Mouse (Mus musculus) neutrophil, adult 65 days (primary cell): ENCODE measurements around the gene Gm8773. TPM values are rescaled to one million over a fixed set of nuclear protein-coding genes. Genes with fewer than 3 reads are reported as not detected.

ENCODE experiments used
- total RNA-seq: library from RNA; stranded (reverse); gene quantifications from 2 replicates; pipeline ENCODE4 v1.2.4, GENCODE M21; 2023

Gm8773 gene
- not detected in 2 replicates for total RNA-seq

GRCm38 (mm10) chr5:5573749-5574317, at the start of gene Gm8773:
Gene Gm8773 (plus strand): TSS chr5:5573799.

DNA sequence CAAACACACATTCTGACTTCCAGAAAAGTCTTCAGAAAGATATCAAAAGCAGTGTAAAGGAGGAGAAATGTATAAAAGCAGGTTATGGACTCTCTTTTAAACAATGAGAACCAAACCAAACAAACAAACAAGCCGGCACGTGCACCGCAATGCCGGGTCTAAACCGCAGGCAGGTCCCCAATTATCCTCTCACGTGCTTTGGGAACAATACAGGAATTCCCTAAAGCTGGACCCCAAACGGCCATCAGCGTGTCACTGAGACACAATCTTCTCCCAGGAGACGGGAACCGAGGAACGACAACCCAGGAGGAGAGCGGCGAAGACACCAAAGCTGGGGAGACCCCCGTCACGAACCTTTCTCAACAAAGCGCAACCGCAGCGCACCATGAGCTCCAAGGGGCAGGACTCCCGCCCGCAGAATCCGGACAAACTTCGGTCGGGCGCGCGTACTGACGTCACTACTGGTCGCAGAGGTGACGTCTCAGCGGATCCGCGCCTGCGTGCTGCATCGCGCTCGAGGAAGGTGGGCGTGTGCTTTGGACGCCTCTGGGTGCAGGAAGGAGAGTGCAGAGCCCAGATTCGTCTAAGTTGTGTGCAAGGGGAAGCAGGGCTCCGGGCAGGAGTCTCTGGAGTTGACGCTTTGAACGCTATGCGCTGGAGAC, 14.4 kb upstream of the Gm8773 start, which contains the start of gene Gtpbp10:
TSS of gene Gtpbp10 (minus strand) at position 460 of the 662 bp plus-strand sequence.

Other genes with a start within 250 kb of the Gm8773 start
- 3.2 and 4.5 TPM in 2 replicates for gene Cdk14, start 153.5 kb upstream of the Gm8773 start, total RNA-seq
- gene 1700015F17Rik, start 94.7 kb upstream of the Gm8773 start, total RNA-seq: not detected in 2 replicates
- 2.4 and 3.3 TPM in 2 replicates for gene Cldn12, start 58.8 kb upstream of the Gm8773 start, total RNA-seq
- gene Gtpbp10, start 14.3 kb upstream of the Gm8773 start, total RNA-seq: 9.4 and 9.6 TPM in 2 replicates
- gene Cfap69, start 90.4 kb downstream of the Gm8773 start, total RNA-seq: not detected in 2 replicates
- gene Steap2, start 120.8 kb downstream of the Gm8773 start, total RNA-seq: not detected in 2 replicates
- not detected in 2 replicates for gene Steap1, start 175.5 kb downstream of the Gm8773 start, total RNA-seq